Mouse (Mus musculus) heart, postnatal 4 days (tissue): ENCODE measurements around the gene Gimd1. TPM values are rescaled to one million over a fixed set of nuclear protein-coding genes. Genes with fewer than 3 reads are reported as not detected.

Source experiments
- total RNA-seq, 2 experiments: library from RNA; stranded (reverse); gene quantifications; 2 replicates each; pipeline ENCODE4 v1.2.3; 2021

Gene Gimd1
- total RNA-seq, 2 experiments from 2014 or later = not detected

Other genes with a start within 250 kb of the Gimd1 start
- 10 to 100 TPM; 15.8 to 17.0 TPM for gene Tbck, start 54.3 kb downstream of the Gimd1 start, total RNA-seq
- 10 to 100 TPM; 52.8 to 53.2 TPM for gene Aimp1, start 54.5 kb downstream of the Gimd1 start, total RNA-seq